Comparison of ENCODE assay signal across 9 mouse cellular contexts in the genomic region with DNA sequence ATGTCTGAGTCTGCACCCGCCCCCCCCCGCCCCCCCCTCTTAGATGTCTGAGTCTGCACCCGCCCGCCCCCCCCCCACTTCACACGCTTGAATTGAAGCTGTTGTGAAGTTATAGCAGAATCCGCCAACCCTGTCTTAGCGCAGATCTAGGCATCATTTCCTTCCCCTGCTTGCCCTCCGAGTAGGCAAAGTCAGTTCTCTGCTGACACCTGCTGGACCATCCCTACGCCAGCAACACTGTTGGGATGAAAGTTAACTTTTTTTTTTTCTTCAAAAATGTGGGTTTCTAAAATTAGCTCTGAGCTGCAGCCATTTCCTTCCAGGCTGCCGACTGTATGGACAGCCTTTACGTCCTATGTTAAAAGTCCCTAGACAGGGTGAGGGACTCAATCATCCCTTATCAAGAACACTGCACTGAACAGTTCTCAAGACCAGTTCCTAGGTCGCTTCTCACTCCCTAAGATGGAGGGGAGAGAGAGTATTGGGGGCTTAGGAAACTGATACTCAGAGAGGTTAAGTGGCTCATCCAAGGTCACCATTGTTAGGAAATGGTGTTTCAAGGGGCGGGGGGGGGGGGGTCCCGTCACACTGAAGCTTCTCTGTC. TPM values are rescaled to one million over a fixed set of nuclear protein-coding genes. Genes with fewer than 3 reads are reported as not detected.
A peak's percentile ranks its signal among the peaks of the same experiment; 100 is the strongest.
DNase-seq lines count a peak whose midpoint lies in the region; ATAC-seq and TF ChIP-seq lines count a peak whose summit lies in the region.
"Had no signal": no experiment of that assay in that cellular context is flagged by ENCODE, and none has a peak within 500 bp of the region (broad histone marks: within the 10 kb centered on the region; RNA-seq: fewer than 3 reads in every experiment).

No protein-coding gene starts in this region.

- no peak overlapping the region for H3K27ac ChIP-seq in kidney, embryonic 15.5 days
- no peak overlapping the region for H3K27ac ChIP-seq in heart, embryonic 15.5 days
- no peak overlapping the region for H3K27ac ChIP-seq in stomach, postnatal 0 days (replicated peaks)
- H3K27ac ChIP-seq: neural tube, embryonic 13.5 days had no signal

- H3K9me3 ChIP-seq in kidney, embryonic 15.5 days (replicated peaks) = no peaks in the 10 kb centered on the region
- H3K9me3 ChIP-seq in heart, embryonic 15.5 days (replicated peaks) = no peaks in the 10 kb centered on the region
- H3K9me3 ChIP-seq in stomach, postnatal 0 days (ENCODE audit: control insufficient read depth, low read length) = no peaks in the 10 kb centered on the region
- H3K9me3 ChIP-seq: neural tube, embryonic 13.5 days had no signal

- intact Hi-C loops in left cerebral cortex, postnatal 10 days (cut with DNase I) = loop anchor here (2.0 kb wide), 1 partner anchor 471 kb away; no protein-coding TSS in a partner anchor

- TF ChIP-seq CTCF in stomach, postnatal 0 days (IDR thresholded peaks at IDR 0.05; ENCODE audit: low read depth) = peak; percentile 90

- peaks cover 79% of the 10 kb centered on the region for H3K27me3 ChIP-seq in kidney, embryonic 15.5 days
- H3K27me3 ChIP-seq in heart, embryonic 15.5 days = peaks cover 61% of the 10 kb centered on the region
- H3K27me3 ChIP-seq in stomach, postnatal 0 days (ENCODE audit: control insufficient read depth, insufficient read depth, low read length) = peaks cover 11% of the 10 kb centered on the region; the same call in 1 of the 2 replicates

- 4% methylated on average over 14 of the region's 14 CpGs for WGBS in kidney, embryonic 15.5 days
- WGBS in heart, embryonic 15.5 days = 4% methylated on average over 14 of the region's 14 CpGs
- 8% methylated on average over 14 of the region's 14 CpGs for WGBS in stomach, postnatal 0 days

- H3K4me1 ChIP-seq in kidney, embryonic 15.5 days = peaks cover 18% of the 10 kb centered on the region
- peaks cover 15% of the 10 kb centered on the region for H3K4me1 ChIP-seq in heart, embryonic 15.5 days (replicated peaks)
- H3K4me1 ChIP-seq in stomach, postnatal 0 days (replicated peaks; ENCODE audit: control insufficient read depth, insufficient read depth) = no peaks in the 10 kb centered on the region
- H3K4me1 ChIP-seq: neural tube, embryonic 13.5 days had no signal

- H3K4me2 ChIP-seq in kidney, embryonic 15.5 days = no peak overlapping the region
- H3K4me2 ChIP-seq in heart, embryonic 15.5 days = no peak overlapping the region; the same call in 1 of the 2 replicates
- H3K4me2 ChIP-seq in stomach, postnatal 0 days (replicated peaks; ENCODE audit: low read depth) = no peak overlapping the region
- H3K4me2 ChIP-seq: neural tube, embryonic 13.5 days had no signal

- ATAC-seq in kidney, embryonic 15.5 days (replicated peaks; ENCODE audit: low FRiP score) = no peak
- ATAC-seq in heart, embryonic 15.5 days (replicated peaks; ENCODE audit: insufficient number of reproducible peaks, insufficient read depth, low FRiP score, low read depth) = 0 out of 2 replicates have a peak, but pooled peaks have one; percentile 48
- ATAC-seq in megakaryocyte-erythroid progenitor cell, adult 5-6 weeks (replicated peaks; ENCODE audit: low FRiP score, low TSS enrichment, poor library complexity, severe bottlenecking) = peak; percentile 71
- ATAC-seq in stomach, postnatal 0 days (ENCODE audit: low FRiP score, low TSS enrichment) = peak; percentile 81; the same call in 1 of the 2 replicates

- no peaks in the 10 kb centered on the region for H3K36me3 ChIP-seq in kidney, embryonic 15.5 days
- H3K36me3 ChIP-seq in heart, embryonic 15.5 days = no peaks in the 10 kb centered on the region
- H3K36me3 ChIP-seq in stomach, postnatal 0 days (ENCODE audit: control insufficient read depth, insufficient read depth, low read length) = no peaks in the 10 kb centered on the region
- H3K36me3 ChIP-seq: neural tube, embryonic 13.5 days had no signal

- peak; percentile 24 for DNase-seq in kidney, adult 11 months
- peak; percentile 71 for DNase-seq in ES-CJ7 (ENCODE audit: low read depth, low spot score)
- peak; percentile 54 for DNase-seq in embryo, embryonic 9.5 days (ENCODE audit: extremely low spot score)
- peak; percentile 45 to 81 for DNase-seq in left cerebral cortex, postnatal 10 days (ENCODE audit: extremely low spot score in 1 of 2, low spot score in 2 of 2)
- DNase-seq in stomach, postnatal 0 days (ENCODE audit: low spot score) = peak; percentile 54

- no peak overlapping the region for H3K9ac ChIP-seq in kidney, embryonic 15.5 days
- H3K9ac ChIP-seq in heart, embryonic 15.5 days = no peak overlapping the region
- no peak overlapping the region for H3K9ac ChIP-seq in stomach, postnatal 0 days (ENCODE audit: low read length)
- H3K9ac ChIP-seq: neural tube, embryonic 13.5 days had no signal

- no peak for TF ChIP-seq EP300 in stomach, postnatal 0 days (optimal IDR thresholded peaks at IDR 0.05)

- H3K4me3 ChIP-seq in kidney, embryonic 15.5 days (replicated peaks) = no peak overlapping the region
- H3K4me3 ChIP-seq in heart, embryonic 15.5 days = no peak overlapping the region
- H3K4me3 ChIP-seq in stomach, postnatal 0 days (ENCODE audit: low read depth, low read length) = no peak overlapping the region
- H3K4me3 ChIP-seq: neural tube, embryonic 13.5 days had no signal

RNA-seq across cellular contexts. Expression of gene Hlx, which starts 5.6 kb away (rescaled TPM):
- polyA plus RNA-seq in kidney, embryonic 15.5 days (2015; fragmentation: Nextera tagmentation; extraction: Ambion mirVana) = 16.6 and 18.5 TPM in 2 replicates
- 10.9 and 12.0 TPM in 2 replicates for polyA plus RNA-seq in heart, embryonic 15.5 days (2015; fragmentation: Nextera tagmentation; extraction: Ambion mirVana)
- 1 to 10 TPM; 1.2 to 1.6 TPM for total RNA-seq in left cerebral cortex, postnatal 10 days (2021)
- total RNA-seq in megakaryocyte-erythroid progenitor cell, adult 5-6 weeks (2014; fragmentation: Nextera tagmentation) = 0.96 and 1.4 TPM in 2 replicates
- 1.7 TPM in 1 of 2 replicates, not detected in the other for total RNA-seq in megakaryocyte-erythroid progenitor cell, adult 5-6 weeks (2017)
- 5.4 and 6.9 TPM in 2 replicates for polyA plus RNA-seq in stomach, postnatal 0 days (2015; fragmentation: Nextera tagmentation; extraction: Ambion mirVana)
